Mouse (Mus musculus) urinary bladder, postnatal 14 days (tissue): ENCODE results near the gene Nup50.

Experiments
- DNase-seq: peaks from one replicate; pipeline ENCODE4 v3.0.0; 2021; ENCODE audit warnings: low spot score

Nup50 gene

GRCm38 (mm10) chr15:84922884-84923507 is at the start of gene Nup50:
Nup50 (plus strand) TSS chr15:84923411.
- DNase-seq: peak; percentile 100

GRCm38 (mm10) chr15:84873867-84874266 is 49.3 kb upstream of the Nup50 start:
- no peak for DNase-seq

DNA sequence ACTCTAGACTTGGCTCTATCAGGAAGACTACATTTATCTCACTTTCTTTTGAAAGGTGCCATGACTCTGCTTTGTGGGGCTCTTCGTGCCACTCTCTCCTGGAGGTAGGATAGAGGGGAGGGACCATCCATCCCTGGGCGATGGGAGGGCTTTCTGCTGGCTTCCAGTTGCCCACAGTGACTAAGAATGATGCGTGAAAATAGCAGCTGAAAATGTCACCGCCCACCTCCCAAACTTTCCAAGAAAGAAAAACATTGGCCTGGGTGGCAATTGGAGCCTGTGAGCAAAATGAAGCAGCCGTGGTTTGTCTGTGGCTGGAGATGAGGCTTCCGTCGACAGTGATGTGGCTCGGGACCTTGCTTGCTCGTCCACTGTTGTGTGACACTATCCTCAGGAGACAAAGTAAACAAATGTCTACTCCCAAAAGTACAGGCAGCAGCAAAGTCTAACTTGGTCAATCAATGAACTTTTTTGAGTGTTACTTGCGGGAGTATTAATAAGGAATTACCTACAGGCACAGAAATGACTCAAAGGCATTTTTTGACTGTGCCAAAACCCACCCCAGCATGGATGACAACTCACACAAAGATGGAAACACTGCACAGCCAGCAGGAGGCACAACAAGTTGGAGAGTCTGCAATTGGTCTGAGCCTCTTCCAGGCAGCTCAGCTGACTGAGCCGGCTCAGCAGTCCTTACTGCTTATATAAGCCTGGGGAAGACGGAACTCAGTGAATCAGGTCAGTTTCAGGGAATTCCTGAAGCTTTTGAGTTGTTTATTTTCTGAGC is 46.0 kb upstream of the Nup50 start:
- no peak for DNase-seq

DNA sequence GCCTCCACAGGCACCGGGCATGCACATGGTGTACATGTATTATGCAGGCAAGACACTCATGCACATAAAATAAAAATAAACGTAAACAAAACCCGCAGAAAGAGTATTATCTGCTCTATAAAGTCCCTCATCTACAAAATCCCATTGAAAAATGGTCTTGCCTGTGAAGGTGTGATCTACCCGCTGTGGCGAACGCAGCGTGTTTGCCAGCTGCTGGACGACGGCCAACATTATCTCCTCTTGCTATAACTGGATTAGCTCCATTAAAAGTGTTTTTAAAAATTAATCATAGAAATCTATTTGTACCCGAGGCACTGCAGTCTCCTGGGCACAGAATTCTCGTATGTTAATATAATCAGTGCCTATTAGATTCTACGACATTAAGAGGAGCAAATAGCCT is 35.1 kb upstream of the Nup50 start:
- DNase-seq: no peak

DNA sequence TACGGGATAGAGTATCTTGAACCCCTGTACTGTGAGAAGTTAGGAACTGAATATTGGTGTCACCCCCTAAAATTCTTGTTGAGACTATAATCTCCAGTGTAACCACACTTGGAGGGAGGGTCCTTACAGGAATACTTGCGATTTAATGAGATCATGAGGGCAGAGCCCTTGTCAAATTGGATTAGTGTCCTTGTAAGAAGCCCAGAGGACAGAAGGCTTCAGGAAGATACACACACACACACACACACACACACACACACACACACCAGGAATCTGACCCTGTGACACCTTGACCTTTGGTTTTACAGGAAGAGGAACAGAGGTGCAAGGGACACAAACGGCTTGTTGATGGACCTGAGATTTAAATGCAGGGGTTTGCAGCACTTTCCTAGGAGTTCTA is 32.0 kb upstream of the Nup50 start:
- no peak for DNase-seq

- DNase-seq: peak; percentile 59
These were observed 31.6 kb upstream of the Nup50 start for GRCm38 (mm10) chr15:84891658-84892057.

GRCm38 (mm10) chr15:84896216-84896615 is 27.0 kb upstream of the Nup50 start:
- DNase-seq: peak; percentile 12

DNA sequence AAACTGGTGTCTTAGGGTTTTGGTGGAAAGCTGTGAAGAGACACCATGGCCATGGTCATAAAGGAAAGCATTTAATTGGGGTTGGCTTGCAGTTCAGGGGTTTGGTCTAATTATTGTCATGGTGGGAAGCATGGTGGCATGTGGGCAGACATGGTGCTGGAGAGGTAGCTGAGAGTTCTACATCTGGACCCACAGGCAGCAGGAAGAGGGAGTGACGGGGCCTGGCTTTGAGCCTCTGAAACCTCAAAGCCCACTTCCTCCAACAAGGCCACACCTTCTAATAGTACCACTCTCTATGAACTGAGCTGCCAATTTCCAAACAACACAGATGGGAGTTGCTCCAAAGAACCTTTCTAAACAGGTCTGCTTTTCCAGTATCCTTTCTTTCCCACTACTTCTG is 26.5 kb upstream of the Nup50 start:
- DNase-seq: no peak

GRCm38 (mm10) chr15:84898077-84898476 is 25.1 kb upstream of the Nup50 start:
- DNase-seq: peak; percentile 5

DNA sequence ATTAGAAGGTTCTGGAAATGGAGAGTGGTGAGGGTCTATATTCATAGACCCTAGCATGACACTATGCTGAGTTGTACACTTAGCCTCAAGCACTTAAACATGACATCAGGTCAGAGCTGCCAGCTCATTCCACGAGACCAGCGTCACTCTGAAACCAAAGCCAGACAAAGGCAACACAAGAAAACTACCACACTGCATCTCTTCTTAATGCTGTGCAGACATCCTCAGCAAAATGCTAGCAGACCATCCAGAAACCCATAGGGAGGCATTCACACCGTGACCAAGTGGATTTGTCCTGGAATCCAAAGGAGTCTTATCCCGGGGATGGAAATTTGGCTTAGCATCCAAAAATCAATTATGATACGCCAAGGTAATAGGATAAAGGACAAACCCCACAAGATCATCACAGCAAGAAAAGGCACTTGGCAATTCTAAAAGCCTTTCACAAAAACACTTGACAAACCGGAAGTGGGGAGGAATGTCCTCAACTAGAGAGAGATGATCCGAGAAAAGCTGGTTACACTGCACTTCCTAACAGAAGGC is 19.3 kb upstream of the Nup50 start:
- no peak for DNase-seq

GRCm38 (mm10) chr15:84913201-84913600 is 10.0 kb upstream of the Nup50 start:
- DNase-seq: no peak

DNA sequence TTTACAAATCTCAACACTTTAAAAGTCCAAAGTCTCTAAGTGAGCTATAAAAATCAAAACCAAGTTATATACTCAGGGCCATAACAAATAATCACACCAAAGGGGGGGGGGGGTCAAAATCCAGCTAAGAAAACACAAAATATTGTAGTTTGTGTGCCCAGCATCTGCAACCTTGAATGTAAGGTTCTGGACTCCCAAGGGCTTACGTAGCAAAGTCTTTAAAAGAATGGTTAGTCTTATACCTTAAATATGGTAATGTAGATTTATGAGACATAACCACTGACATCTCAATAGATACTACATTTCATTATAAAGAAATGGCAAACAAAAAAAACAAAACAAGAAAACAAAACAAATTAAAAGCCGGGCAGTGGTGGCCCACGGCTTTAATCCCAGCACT is 3.3 kb upstream of the Nup50 start, which contains the start of gene Gm29666:
Gene Gm29666, minus strand, starts transcription at position 101 of the 400 bp plus-strand sequence.
- DNase-seq: no peak

- no peak for DNase-seq
These were observed 434 bp downstream of the Nup50 start for GRCm38 (mm10) chr15:84923508-84924181.

GRCm38 (mm10) chr15:84924781-84925315 is 1.6 kb downstream of the Nup50 start:
- no peak for DNase-seq

GRCm38 (mm10) chr15:84925495-84926018 is 2.3 kb downstream of the Nup50 start:
- no peak for DNase-seq

DNA sequence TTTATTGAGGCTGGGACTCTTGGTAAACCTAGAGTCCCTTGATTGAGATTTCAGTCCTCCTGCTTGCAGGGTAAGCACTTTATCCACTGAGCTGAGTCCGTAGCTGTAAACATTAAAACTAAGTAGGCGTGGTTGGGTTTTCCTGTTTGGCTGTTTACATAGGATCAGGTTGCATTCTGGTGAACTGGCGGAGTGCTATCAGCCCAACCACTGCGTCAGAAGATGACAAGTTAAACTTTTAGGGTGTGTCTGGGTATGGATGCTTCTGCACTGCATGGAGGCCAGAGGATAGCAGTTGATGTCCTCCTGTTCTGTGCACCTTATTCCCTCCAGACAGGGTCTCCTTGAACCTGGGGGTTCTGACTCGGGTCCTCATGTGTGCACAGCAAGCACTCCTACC is 9.1 kb downstream of the Nup50 start:
- no peak for DNase-seq

GRCm38 (mm10) chr15:84934901-84935300 is 11.7 kb downstream of the Nup50 start:
- DNase-seq: no peak

GRCm38 (mm10) chr15:84940102-84940501 is 16.9 kb downstream of the Nup50 start:
- no peak for DNase-seq

DNA sequence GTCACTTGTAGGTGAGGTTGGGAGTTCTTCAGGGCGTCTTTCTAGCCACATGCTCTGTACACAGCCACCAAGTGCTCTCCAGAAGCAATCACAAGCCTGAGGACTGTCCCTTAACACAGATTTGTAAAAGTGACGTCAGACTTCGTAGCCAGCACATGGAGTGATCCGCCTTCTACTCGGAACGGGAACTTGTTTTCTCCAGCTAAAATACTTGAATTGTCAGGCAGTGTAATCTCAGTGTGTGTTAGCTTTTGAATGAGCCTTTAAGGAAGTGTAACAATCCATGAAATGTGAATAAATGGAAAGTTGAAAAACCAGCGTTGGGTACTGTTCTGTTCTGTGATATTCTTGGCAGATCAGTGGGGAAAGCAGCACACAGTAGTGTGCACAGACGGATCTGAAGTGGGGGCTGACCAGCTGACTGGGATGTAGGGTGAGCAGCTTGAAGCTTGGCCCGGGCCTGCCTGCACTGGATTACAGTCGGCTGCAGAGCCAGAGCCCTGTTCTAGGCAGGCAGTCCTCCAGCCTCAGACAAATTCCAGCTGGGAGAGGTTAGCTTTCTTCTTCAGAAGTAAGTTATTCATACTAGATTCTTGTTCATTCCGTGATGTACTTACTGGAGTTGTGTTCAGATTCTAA is 19.6 kb downstream of the Nup50 start:
- DNase-seq: peak; percentile 44

DNA sequence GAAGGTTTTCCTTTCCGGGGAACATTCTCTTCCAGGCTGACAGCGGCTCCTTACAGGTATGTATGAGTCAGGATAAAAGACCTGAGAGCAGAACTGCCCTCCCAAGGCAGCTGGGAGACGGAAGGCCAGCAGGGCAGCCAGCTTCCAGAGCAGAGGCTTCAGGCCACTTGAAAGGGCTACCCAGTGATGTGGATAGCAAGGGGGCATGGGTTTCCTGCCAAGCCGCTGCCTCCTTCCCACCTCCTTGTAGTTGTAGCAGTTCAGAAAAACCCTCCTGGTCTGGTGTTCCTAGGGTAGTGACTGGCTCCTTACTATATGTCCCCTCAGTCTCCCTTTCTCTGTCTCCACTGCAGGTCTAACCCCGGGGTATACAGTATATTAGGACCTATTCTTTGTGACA is 21.1 kb downstream of the Nup50 start:
- DNase-seq: no peak

DNA sequence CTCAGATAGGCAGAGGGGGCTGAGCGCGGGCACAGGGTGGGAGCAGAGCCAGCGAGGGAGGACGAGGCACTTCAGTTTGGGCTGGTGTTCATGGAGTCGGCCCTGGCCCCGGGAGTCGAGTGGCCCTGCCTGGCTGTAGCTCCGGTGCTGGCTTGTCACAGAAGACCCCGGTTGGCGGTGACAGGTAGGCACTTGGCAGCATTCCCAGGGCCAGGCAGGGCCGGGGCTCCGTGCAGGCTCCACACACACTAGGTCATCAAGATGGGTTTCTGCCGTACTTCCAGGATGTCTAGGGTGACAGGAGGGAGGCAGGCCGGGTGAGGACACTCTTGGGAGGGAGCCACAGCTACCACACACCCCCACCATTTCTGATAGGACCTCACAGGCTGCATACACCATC is 25.8 kb downstream of the Nup50 start:
- DNase-seq: no peak

DNA sequence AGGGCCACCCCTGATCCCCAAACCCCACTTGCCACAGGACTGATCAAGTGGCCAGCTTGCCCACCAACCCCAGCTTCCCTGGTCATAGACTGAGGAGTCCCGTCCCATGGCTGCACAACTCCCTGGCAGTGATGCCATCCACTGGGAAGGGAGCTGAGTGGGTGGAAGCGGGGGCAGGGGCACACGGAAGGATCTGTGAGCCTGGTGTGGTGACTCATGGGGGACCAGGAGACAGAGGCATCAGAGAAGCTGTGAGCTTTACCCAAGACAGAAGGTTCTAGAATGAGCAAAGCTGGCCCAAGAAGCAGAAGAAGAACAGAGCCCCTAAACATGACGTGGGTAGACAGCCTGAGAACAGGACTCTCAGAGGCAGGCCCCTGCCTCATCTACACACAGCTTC is 26.8 kb downstream of the Nup50 start:
- no peak for DNase-seq
